Mouse (Mus musculus): ENCODE results near the gene Thrb.
A peak's percentile ranks its signal among the peaks of the same experiment; 100 is the strongest.

Gene Thrb

DNA sequence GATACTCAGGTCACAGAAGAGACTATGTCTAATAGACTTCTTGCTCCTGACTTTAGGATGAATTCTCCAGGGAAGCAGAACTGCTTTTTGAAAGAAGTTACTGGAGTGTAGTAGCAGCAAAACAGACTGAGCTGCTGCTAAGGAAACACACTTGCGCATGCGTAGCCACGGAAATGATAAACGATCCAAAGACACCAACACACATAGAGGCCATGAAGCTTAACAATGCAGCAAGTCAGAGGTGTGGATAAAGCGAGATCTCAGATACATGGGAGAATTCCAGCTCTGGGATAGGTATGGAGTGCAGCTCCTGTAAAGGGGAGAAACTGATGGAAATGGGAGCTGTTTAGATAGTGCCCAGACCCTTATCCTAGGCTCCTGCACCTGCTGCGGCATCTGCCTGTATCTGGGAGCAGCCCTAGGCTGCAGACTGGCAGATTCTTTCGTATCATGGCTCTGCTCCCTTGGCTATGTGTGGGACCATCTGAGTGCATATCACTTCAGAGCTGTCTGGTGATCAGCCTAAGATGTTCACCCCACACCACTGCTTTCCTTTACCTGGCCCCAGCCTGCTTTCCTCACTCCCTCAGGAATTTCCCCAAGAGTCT, 53.3 kb downstream of the Thrb start:
- no peak for DNase-seq (ENCODE audit: low spot score in 2 of 2)

GRCm38 (mm10) chr14:17719494-17719893, 59.4 kb downstream of the Thrb start:
- DNase-seq (ENCODE audit: low spot score in 2 of 2) = no peak

DNA sequence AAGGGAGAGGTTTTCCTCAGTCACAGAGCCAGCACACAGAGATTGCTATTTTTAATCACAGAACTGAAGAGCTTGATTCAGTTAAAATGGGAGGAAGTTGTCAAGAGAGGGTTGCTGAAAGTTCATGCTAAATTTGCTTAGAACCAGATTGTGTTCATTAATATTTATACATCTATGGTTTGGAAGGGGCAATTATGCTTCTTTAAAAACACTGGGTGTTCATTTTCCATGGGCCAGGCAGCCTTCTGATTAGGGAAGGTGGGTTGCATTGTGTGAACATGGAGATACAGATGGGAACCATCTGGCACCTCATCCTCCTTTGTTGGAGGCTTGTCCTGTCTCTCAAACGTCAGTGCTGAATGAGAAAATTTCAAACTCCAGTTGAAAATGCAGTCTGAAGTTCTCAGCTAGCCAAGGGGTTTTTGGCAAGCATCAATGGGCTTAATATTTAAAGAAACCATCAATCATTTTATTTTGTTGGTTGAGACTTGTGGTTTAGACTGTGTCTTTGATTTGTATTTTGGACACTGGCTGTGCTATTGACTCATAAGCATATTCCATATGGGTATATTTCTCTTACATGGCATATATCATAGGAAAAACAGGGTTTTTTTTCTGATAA, 62.9 kb downstream of the Thrb start:
- no peak for DNase-seq (ENCODE audit: low spot score in 2 of 2)

- no peak for DNase-seq (ENCODE audit: low spot score in 2 of 2)
These were observed 64.5 kb downstream of the Thrb start for GRCm38 (mm10) chr14:17724577-17724976.

GRCm38 (mm10) chr14:17726906-17727305, 66.8 kb downstream of the Thrb start:
- no peak for DNase-seq (ENCODE audit: low spot score in 2 of 2)

- DNase-seq (ENCODE audit: low spot score in 2 of 2) = no peak
These were observed 67.8 kb downstream of the Thrb start for GRCm38 (mm10) chr14:17727878-17728277.

DNA sequence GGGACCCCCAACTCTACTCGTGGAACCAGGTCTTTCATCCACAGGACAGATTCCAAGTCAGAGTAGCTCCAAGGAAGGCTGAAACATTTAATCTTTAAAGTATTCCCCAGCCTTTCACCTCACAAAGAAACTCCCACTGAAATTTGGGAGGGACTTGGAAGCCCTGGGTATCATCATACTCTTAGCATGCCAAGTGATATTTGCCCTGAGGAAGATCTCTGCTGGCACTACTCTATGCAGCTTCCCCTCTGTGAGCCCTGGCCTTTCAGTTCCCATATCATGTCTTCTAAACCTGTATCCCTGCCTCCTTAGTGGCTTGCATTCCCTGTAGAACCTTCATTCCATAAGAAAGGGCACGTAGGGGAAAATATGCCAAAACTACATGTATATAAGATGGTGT, 68.8 kb downstream of the Thrb start:
- DNase-seq (ENCODE audit: low spot score in 2 of 2) = no peak

DNA sequence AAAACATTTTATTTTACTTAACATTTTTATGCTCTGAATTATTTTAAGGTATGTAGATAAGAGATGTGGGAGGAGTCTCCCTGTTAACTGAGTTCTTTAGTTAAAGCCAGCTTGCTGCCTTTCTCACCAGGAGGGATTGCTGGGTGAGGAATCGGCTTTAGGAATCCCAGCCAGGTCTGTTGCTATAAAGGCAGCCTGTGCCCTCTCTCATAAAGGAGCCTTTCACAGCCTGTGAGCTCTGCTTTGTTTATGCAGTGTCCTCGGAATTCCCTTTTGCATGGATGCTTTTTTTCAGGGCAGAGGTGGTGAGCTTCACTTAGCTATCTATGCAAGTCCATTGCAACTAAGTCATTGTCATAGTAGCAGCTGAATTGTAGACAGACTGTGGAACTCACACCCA, 71.0 kb downstream of the Thrb start:
- DNase-seq (ENCODE audit: low spot score in 2 of 2) = no peak

DNA sequence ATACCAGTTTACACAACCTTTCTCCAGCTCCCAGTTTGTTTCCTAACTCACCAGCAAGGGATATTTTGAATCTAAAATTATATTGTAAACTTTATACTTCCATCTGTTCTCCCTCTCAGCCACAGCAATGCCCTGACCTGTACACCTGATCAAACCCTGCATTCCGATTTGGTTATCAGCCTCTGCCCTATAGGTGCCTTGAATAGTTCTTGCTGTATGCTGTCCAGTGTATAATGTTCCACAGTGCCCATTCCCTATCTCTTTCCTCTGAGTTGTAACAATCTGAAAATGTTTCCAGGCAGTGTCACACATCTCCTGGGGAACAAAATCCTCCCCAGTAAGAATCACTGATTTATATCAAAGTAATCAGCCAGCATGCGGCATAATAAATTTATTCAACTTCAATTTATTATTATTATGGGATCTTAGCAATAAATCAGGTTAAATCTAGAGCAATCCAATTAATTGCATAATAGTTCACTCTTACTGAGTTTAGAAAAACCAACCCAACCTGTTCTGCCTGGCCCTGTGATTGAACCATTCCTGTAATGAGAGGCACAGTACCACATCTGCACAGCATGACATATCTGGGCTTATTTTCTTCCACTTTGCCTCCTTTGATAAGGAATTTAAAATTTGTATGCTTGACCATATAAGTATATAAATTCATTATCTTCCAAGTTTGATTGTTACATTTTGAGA, 73.2 kb downstream of the Thrb start:
- no peak for DNase-seq (ENCODE audit: low spot score in 2 of 2)

- peak in 1 of 2 experiments; percentile 23 for DNase-seq (ENCODE audit: low spot score in 2 of 2)
These were observed 73.7 kb downstream of the Thrb start for GRCm38 (mm10) chr14:17733779-17734137.

GRCm38 (mm10) chr14:17735440-17735839, 75.4 kb downstream of the Thrb start:
- DNase-seq (ENCODE audit: low spot score in 2 of 2) = no peak

DNA sequence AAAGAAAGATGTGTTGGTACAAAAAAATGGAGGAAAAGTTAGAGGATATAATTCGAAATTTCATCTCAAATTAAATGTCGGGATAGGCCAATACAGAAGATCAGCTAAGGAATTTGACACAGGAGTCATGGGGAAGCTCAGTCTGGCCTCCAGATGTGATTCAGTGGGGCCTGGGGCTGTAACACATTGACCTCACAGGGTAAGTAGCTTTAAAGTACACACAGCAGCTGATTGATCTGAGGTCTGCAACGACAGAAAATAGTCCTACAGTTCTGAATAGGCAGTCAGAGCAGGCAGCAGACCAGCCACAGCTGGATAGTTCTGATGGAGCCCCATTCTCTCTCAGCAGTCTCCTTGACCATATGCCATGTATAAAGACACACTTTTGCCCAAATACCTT, 80.8 kb downstream of the Thrb start:
- no peak for DNase-seq (ENCODE audit: low spot score in 2 of 2)

DNA sequence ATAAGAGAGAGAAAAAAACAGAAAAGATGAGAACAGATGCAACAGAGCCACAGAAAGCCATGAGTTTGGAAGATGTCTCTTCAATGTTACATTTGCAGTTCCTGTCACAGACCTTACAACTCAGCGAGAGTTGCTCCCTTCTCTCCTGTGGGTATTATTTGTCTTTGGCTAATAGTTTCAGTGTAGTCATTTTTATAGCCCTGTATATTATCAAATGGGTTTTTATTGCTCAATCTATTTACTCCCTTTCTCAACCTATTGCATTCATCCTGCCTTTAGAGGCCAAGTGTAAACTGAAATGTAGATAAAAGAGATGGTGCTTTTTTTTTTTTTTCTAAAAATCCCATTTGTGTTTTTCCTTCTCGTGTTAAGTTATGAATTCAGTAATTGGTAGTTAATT, 82.2 kb downstream of the Thrb start:
- DNase-seq (ENCODE audit: low spot score in 2 of 2) = no peak

GRCm38 (mm10) chr14:17742902-17743712, 83.0 kb downstream of the Thrb start:
- DNase-seq (ENCODE audit: low spot score in 2 of 2) = no peak

DNA sequence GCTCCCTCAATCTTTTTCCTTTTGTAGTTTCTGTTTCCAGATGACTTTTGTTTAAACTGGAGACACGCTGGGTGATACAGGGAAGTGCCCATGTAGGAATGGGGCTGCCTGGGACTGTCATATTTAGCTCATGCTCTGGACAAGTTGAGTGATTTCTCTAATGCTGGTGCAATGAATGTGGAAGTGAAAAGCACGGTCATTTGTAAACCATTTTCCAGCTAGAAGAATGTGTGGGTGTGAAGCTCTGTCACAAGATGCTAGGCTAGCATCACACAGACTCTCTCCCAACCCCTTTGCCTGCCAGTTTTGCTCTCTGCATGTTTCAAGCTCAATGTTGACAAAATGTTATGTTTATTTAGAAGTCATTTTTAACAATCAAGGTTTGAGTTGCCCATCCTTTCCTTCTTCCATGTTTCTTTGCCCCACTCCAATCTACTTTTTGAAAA, 83.7 kb downstream of the Thrb start:
- no peak for DNase-seq (ENCODE audit: low spot score in 2 of 2)

DNA sequence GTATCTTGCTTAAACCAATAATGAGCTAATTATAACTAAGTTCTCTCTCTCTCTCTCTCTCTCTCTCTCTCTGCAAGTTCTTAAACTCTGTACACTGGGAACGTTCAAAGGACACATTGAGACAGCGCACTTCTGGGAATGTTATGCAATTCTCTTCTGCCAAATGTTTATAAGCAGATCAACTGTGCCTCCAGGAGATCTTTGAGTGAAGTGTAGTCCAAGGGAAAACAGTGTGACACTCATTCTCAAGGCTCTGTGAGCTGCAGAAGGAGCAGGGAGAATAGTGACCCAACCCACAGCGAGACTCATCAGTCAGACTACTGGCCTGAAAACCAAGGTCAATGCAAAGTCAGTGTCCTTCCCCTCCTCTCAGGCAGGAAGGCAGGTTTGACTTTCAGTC, 87.9 kb downstream of the Thrb start:
- no peak for DNase-seq (ENCODE audit: low spot score in 2 of 2)

DNA sequence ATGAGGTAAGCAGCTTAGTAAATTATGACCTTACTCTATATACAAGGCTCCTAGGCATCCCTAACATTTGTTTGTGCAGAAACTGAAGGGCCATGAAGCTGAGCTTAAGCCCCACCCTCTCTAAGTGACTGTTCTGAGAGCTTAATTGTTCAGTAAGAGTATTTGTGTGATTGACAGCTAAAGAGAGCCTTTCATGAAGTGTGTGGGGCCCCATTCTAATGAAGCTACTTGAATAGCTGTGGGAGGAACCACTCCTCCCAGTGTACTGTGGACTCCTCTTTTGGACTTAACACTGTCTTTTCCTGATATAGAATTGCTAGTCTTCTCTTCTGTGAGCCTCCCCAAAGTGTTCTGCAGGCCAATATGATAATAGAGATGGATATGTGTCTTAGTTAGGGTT, 88.9 kb downstream of the Thrb start:
- DNase-seq (ENCODE audit: low spot score in 2 of 2) = no peak

DNA sequence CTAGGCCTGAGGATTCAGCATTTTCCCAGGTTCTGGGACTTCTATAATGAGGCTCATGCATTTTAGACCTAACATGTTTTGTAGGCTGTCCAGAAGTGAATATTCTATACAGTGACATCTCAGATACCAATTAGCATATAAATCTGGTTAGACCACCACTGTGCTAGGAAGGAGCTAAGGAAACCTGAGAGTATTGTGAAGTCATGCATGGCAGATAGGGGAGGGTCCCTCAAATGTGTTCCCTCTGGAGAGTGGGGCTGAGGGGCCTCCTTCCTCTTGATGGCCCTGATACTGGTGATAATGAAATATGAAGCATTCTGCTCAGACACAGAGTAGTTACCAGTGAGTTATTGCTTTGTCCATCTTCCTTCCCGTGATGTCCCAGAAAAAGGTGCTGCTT, 91.8 kb downstream of the Thrb start:
- no peak for DNase-seq (ENCODE audit: low spot score in 2 of 2)

DNA sequence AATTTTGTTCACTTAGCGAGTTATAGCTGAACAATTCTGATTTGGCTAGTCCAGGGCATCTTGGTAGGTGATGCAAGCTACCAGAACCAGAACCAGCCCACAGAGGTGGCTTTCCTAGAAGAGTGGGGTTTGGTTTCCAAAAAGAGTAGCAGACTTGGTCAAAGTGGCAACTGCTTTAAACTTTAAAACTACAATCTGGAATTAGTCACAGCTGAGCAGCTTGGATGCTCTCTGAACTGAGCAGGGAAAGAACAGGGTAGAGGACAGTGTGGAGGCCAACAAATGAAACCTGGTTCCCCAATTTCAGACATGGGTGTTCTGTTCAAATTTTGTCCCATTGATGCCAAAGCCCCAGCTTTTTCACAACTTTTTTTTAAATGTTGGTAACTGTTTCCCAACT, 93.4 kb downstream of the Thrb start:
- no peak for DNase-seq (ENCODE audit: low spot score in 2 of 2)

DNA sequence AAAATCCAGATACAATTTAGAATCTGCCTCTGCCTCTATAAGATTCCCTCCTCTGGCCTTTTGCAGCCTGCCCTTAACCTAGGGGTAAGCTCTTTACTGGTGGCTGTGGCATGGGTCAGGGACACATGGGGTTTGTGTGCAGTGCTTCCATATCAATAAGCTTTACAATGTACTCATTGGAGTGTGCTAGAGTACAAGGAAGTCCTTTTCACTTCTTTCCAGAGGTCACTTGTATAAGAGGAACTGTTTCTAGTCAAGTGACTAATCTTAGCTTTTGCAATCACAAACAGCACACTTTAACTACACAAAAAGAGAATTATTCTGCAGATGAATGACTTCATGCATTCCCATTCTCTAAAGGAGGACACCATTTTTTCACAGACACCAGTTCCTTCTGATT, 96.7 kb downstream of the Thrb start:
- no peak for DNase-seq (ENCODE audit: low spot score in 2 of 2)

GRCm38 (mm10) chr14:17767987-17768386, 107.9 kb downstream of the Thrb start:
- DNase-seq (ENCODE audit: low spot score in 2 of 2) = no peak

GRCm38 (mm10) chr14:17774404-17774803, 114.3 kb downstream of the Thrb start:
- DNase-seq (ENCODE audit: low spot score in 2 of 2) = no peak

DNA sequence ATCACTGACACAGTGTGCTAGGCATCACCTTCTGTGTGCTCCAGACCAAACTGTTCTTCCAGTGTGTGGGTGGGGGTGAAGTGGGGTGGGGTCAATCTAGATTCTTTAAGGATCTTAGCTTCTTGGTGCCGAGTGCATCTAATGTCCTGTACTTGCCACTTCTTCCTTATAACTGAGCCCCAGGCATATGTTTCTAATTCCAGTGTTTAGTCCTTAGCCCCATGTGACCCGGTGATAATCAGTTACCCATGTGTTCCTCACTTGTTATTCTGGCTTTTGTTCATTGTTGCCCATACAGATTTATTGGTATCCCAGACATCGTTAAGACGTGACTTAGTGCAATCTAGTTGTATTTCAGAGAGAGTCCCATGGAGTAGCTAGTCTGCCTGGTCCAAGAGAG, 121.9 kb downstream of the Thrb start:
- no peak for DNase-seq (ENCODE audit: low spot score in 2 of 2)

Data from cerebellum, postnatal 4 days (tissue).